ENCODE assay signal across 17 mouse cellular contexts in the genomic region with DNA sequence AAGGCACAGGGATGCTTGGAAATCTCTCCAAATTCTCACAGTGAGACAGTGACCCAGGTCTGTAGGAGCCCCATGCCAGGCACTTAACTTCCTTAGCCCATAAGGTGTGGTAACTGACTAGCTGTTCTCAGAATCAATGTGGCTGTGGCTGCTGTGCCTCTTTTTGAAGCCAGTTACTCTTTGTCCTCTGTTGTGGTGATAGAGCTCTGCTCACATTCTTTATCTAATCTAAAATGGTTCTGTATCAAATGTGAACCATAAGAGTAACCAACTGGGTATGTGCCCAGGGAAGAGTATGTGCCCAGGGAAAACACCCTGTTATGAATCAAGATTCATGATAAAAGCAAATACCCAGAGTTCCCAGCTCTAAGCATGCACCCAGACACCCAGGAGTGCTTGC. TPM values are rescaled to one million over a fixed set of nuclear protein-coding genes. Genes with fewer than 3 reads are reported as not detected.
"Had no signal": no experiment of that assay in that cellular context is flagged by ENCODE, and none has a peak within 500 bp of the region (broad histone marks: within the 10 kb centered on the region; RNA-seq: fewer than 3 reads in every experiment).

No protein-coding gene starts in this region.

- H3K4me2 ChIP-seq: limb, embryonic 15.5 days; liver, embryonic 13.5 days; lung, embryonic 15.5 days; midbrain, embryonic 12.5 days; neural tube, embryonic 15.5 days; stomach, embryonic 15.5 days had no signal

- ATAC-seq: intestine, embryonic 16.5 days; liver, postnatal 0 days had no signal

- DNase-seq: kidney, adult 8-10 months; kidney, postnatal 25 days; liver, embryonic 13.5 days; liver, postnatal 0 days; lung, postnatal 14 days; right cerebral cortex, adult 18-20 months; right cerebral cortex, postnatal 25 days had no signal

- H3K4me1 ChIP-seq: liver, embryonic 13.5 days; lung, embryonic 15.5 days; megakaryocyte, embryonic 14.5 days; midbrain, embryonic 12.5 days; neural tube, embryonic 15.5 days; stomach, embryonic 15.5 days had no signal

- H3K36me3 ChIP-seq: liver, embryonic 13.5 days; midbrain, embryonic 12.5 days had no signal

- H3K4me3 ChIP-seq: limb, embryonic 15.5 days; liver, embryonic 13.5 days; lung, embryonic 15.5 days; megakaryocyte, embryonic 14.5 days; midbrain, embryonic 12.5 days; neural tube, embryonic 15.5 days; stomach, embryonic 15.5 days had no signal

- H3K9me3 ChIP-seq: limb, embryonic 15.5 days; liver, embryonic 13.5 days; lung, embryonic 15.5 days; megakaryocyte, embryonic 14.5 days; midbrain, embryonic 12.5 days; neural tube, embryonic 15.5 days; stomach, embryonic 15.5 days had no signal

- H3K27me3 ChIP-seq: liver, embryonic 13.5 days; lung, embryonic 15.5 days; midbrain, embryonic 12.5 days; neural tube, embryonic 15.5 days; stomach, embryonic 15.5 days had no signal

- H3K27ac ChIP-seq: limb, embryonic 15.5 days; liver, embryonic 13.5 days; lung, embryonic 15.5 days; macrophage; midbrain, embryonic 12.5 days; neural tube, embryonic 15.5 days; stomach, embryonic 15.5 days had no signal

- H3K9ac ChIP-seq: limb, embryonic 15.5 days; liver, embryonic 13.5 days; liver, postnatal 0 days; lung, embryonic 15.5 days; midbrain, embryonic 12.5 days; neural tube, embryonic 15.5 days; stomach, embryonic 15.5 days had no signal

RNA-seq across cellular contexts. Expression of a gene that starts 48.7 kb away (rescaled TPM):
- polyA plus RNA-seq: limb, embryonic 11.5 days; liver, embryonic 13.5 days; liver, postnatal 0 days; macrophage; midbrain, embryonic 12.5 days; neural tube, embryonic 11.5 days; neural tube, embryonic 15.5 days had no signal
